ENCODE assay signal across 10 mouse cellular contexts in genomic region chr2:91097015-91097414, GRCm38 (mm10). TPM values are rescaled to one million over a fixed set of nuclear protein-coding genes. Genes with fewer than 3 reads are reported as not detected.
DNase-seq lines count a peak whose midpoint lies in the region; ATAC-seq and TF ChIP-seq lines count a peak whose summit lies in the region.
"Had no signal": no experiment of that assay in that cellular context is flagged by ENCODE, and none has a peak within 500 bp of the region (broad histone marks: within the 10 kb centered on the region; RNA-seq: fewer than 3 reads in every experiment).

No protein-coding gene starts in this region.

- H3K4me2 ChIP-seq in heart, embryonic 14.5 days (ENCODE audit: low read length), result no peak overlapping the region
- peak overlapping the region; percentile 20; the same call in 1 of the 2 replicates for H3K4me2 ChIP-seq in liver, embryonic 14.5 days (ENCODE audit: low read depth)
- H3K4me2 ChIP-seq in stomach, postnatal 0 days (replicated peaks; ENCODE audit: low read depth), result no peak overlapping the region; the same call in 1 of the 2 replicates
- H3K4me2 ChIP-seq: limb, embryonic 13.5 days had no signal

- 0 out of 2 replicates have a peak overlapping the region, but pooled peaks have one; percentile 25 for H3K9ac ChIP-seq in heart, embryonic 14.5 days (ENCODE audit: low read length)
- H3K9ac ChIP-seq in liver, embryonic 14.5 days (replicated peaks), result peak overlapping the region; percentile 0; the same call in 1 of the 2 replicates
- peak overlapping the region; percentile 31; the same call in 1 of the 2 replicates for H3K9ac ChIP-seq in stomach, postnatal 0 days (ENCODE audit: low read length)
- H3K9ac ChIP-seq: limb, embryonic 13.5 days had no signal

- no peak for TF ChIP-seq CTCF in liver, embryonic 14.5 days (IDR thresholded peaks at IDR 0.05; ENCODE audit: low read depth)
- no peak for TF ChIP-seq CTCF in stomach, postnatal 0 days (IDR thresholded peaks at IDR 0.05; ENCODE audit: low read depth)

- H3K36me3 ChIP-seq in heart, embryonic 14.5 days (ENCODE audit: control insufficient read depth, insufficient read depth, low read length), result no peaks in the 10 kb centered on the region
- H3K36me3 ChIP-seq in liver, embryonic 14.5 days (replicated peaks; ENCODE audit: control insufficient read depth, insufficient read depth, low read depth), result no peaks in the 10 kb centered on the region; the same call in 1 of the 2 replicates
- no peaks in the 10 kb centered on the region for H3K36me3 ChIP-seq in stomach, postnatal 0 days (ENCODE audit: control insufficient read depth, insufficient read depth, low read length)
- H3K36me3 ChIP-seq: limb, embryonic 13.5 days had no signal

- no peak overlapping the region for H3K27ac ChIP-seq in heart, embryonic 14.5 days (replicated peaks in 1 of 2; ENCODE audit: control insufficient read depth in 1 of 2, insufficient read depth in 1 of 2, low read depth in 2 of 2, low read length in 2 of 2)
- H3K27ac ChIP-seq in liver, embryonic 14.5 days, result no peak overlapping the region
- no peak overlapping the region for H3K27ac ChIP-seq in stomach, postnatal 0 days (replicated peaks)
- H3K27ac ChIP-seq: hindbrain, postnatal 0 days; limb, embryonic 13.5 days had no signal

- H3K9me3 ChIP-seq in heart, embryonic 14.5 days (ENCODE audit: control insufficient read depth, low read length), result no peaks in the 10 kb centered on the region
- H3K9me3 ChIP-seq in liver, embryonic 14.5 days (ENCODE audit: control insufficient read depth, low read length), result no peaks in the 10 kb centered on the region
- H3K9me3 ChIP-seq in stomach, postnatal 0 days (ENCODE audit: control insufficient read depth, low read length), result no peaks in the 10 kb centered on the region
- H3K9me3 ChIP-seq: limb, embryonic 13.5 days had no signal

- WGBS in heart, embryonic 14.5 days, result 59% methylated on average over 10 of the region's 10 CpGs
- WGBS in liver, embryonic 14.5 days (ENCODE audit: insufficient replicate concordance), result 29% methylated on average over 10 of the region's 10 CpGs
- 83% methylated on average over 10 of the region's 10 CpGs for whole genome bisulfite sequencing in stomach, postnatal 0 days

- ATAC-seq in heart, embryonic 14.5 days (ENCODE audit: insufficient number of reproducible peaks, insufficient read depth, low FRiP score, low read depth), result no peak
- ATAC-seq in liver, embryonic 14.5 days (ENCODE audit: insufficient read depth), result 0 out of 2 replicates have a peak, but pooled peaks have one; percentile 1
- no peak for ATAC-seq in stomach, postnatal 0 days (ENCODE audit: low FRiP score, low TSS enrichment)
- ATAC-seq: hindbrain, postnatal 0 days had no signal

- DNase-seq in heart, postnatal 4 days, result no peak
- DNase-seq in spleen, adult 18-20 months, result peak; percentile 50 to 58
- DNase-seq in spleen, adult 12 weeks (ENCODE audit: low spot score), result no peak
- DNase-seq in liver, embryonic 14.5 days (ENCODE audit: low read depth in 3 of 3, low spot score in 3 of 3), result no peak
- DNase-seq in stomach, postnatal 0 days (ENCODE audit: low spot score), result no peak
- DNase-seq in cerebellum, adult 9-10 months, result no peak
- DNase-seq in right cerebral cortex, postnatal 25 days, result no peak

- TF ChIP-seq EP300 in liver, embryonic 14.5 days (IDR thresholded peaks at IDR 0.05; ENCODE audit: low read depth), result no peak
- no peak for TF ChIP-seq EP300 in stomach, postnatal 0 days (optimal IDR thresholded peaks at IDR 0.05)

- H3K4me3 ChIP-seq in heart, embryonic 14.5 days (ENCODE audit: control insufficient read depth in 1 of 2, insufficient read depth in 1 of 2, low read depth in 1 of 2, low read length in 2 of 2), result no peak overlapping the region
- peak overlapping the region; percentile 3 to 21 for H3K4me3 ChIP-seq in liver, embryonic 14.5 days (ENCODE audit: insufficient read depth in 1 of 2, low read depth in 2 of 2, low read length in 2 of 2)
- H3K4me3 ChIP-seq in stomach, postnatal 0 days (ENCODE audit: low read depth, low read length), result 0 out of 2 replicates have a peak overlapping the region, but pooled peaks have one; percentile 2
- H3K4me3 ChIP-seq: limb, embryonic 13.5 days had no signal

- H3K4me1 ChIP-seq in heart, embryonic 14.5 days (ENCODE audit: control insufficient read depth in 2 of 2, insufficient read depth in 2 of 2, low read length in 2 of 2), result peaks cover 4 to 10% of the 10 kb centered on the region in 2 experiments; a peak in 2 of 4 replicates
- peaks cover 0 to 13% of the 10 kb centered on the region in 2 experiments; a peak in 3 of 4 replicates for H3K4me1 ChIP-seq in liver, embryonic 14.5 days (replicated peaks; ENCODE audit: control insufficient read depth in 2 of 2, insufficient read depth in 2 of 2, low read length in 1 of 2)
- no peaks in the 10 kb centered on the region for H3K4me1 ChIP-seq in stomach, postnatal 0 days (replicated peaks; ENCODE audit: control insufficient read depth, insufficient read depth)
- H3K4me1 ChIP-seq: limb, embryonic 13.5 days had no signal

- no peaks in the 10 kb centered on the region for H3K27me3 ChIP-seq in heart, embryonic 14.5 days (ENCODE audit: control insufficient read depth, insufficient read depth, low read length)
- no peaks in the 10 kb centered on the region for H3K27me3 ChIP-seq in liver, embryonic 14.5 days (ENCODE audit: control insufficient read depth, insufficient read depth, low read length)
- H3K27me3 ChIP-seq in stomach, postnatal 0 days (ENCODE audit: control insufficient read depth, insufficient read depth, low read length), result no peaks in the 10 kb centered on the region
- H3K27me3 ChIP-seq: limb, embryonic 13.5 days had no signal

RNA-seq across cellular contexts. Expression of gene Spi1, which starts 14.8 kb away (rescaled TPM):
- polyA plus RNA-seq in heart, embryonic 14.5 days (2014; fragmentation: Nextera tagmentation; extraction: Ambion mirVana), result 4.8 and 5.1 TPM in 2 replicates
- 1 to 10 TPM; 2.7 to 3.5 TPM for total RNA-seq in heart, postnatal 4 days (2021)
- 13.3 and 20.5 TPM in 2 replicates for polyA plus RNA-seq in liver, embryonic 14.5 days (2012; rRNA removed)
- 12.4 and 15.6 TPM in 2 replicates for polyA plus RNA-seq in liver, embryonic 14.5 days (2014; fragmentation: Nextera tagmentation; extraction: Ambion mirVana)
- polyA plus RNA-seq in stomach, postnatal 0 days (2015; fragmentation: Nextera tagmentation; extraction: Ambion mirVana), result 6.4 and 7.0 TPM in 2 replicates

RNA-seq across cellular contexts. Expression of gene Mybpc3, which starts 20.9 kb away (rescaled TPM):
- polyA plus RNA-seq in heart, embryonic 14.5 days (2014; fragmentation: Nextera tagmentation; extraction: Ambion mirVana), result 789 and 806 TPM in 2 replicates
- total RNA-seq in heart, postnatal 4 days (2021), result 1,000 to 10,000 TPM; 1,781 to 1,857 TPM
- polyA plus RNA-seq in liver, embryonic 14.5 days (2012; rRNA removed), result 0.03 and 0.04 TPM in 2 replicates
- not detected in 2 replicates for polyA plus RNA-seq in liver, embryonic 14.5 days (2014; fragmentation: Nextera tagmentation; extraction: Ambion mirVana)
- polyA plus RNA-seq in stomach, postnatal 0 days (2015; fragmentation: Nextera tagmentation; extraction: Ambion mirVana), result 0.02 and 0.07 TPM in 2 replicates
- polyA plus RNA-seq: limb, embryonic 13.5 days had no signal

RNA-seq across cellular contexts. Expression of gene Slc39a13, which starts 26.8 kb away (rescaled TPM):
- polyA plus RNA-seq in heart, embryonic 14.5 days (2014; fragmentation: Nextera tagmentation; extraction: Ambion mirVana), result 50.6 and 52.0 TPM in 2 replicates
- 10 to 100 TPM; 32.6 to 36.8 TPM for total RNA-seq in heart, postnatal 4 days (2021)
- 11.1 and 11.2 TPM in 2 replicates for polyA plus RNA-seq in liver, embryonic 14.5 days (2012; rRNA removed)
- 8.1 and 8.4 TPM in 2 replicates for polyA plus RNA-seq in liver, embryonic 14.5 days (2014; fragmentation: Nextera tagmentation; extraction: Ambion mirVana)
- polyA plus RNA-seq in stomach, postnatal 0 days (2015; fragmentation: Nextera tagmentation; extraction: Ambion mirVana), result 19.1 and 19.4 TPM in 2 replicates

RNA-seq across cellular contexts. Expression of gene Psmc3, which starts 43.2 kb away (rescaled TPM):
- 275 and 293 TPM in 2 replicates for polyA plus RNA-seq in heart, embryonic 14.5 days (2014; fragmentation: Nextera tagmentation; extraction: Ambion mirVana)
- 100 to 1,000 TPM; 240 to 248 TPM for total RNA-seq in heart, postnatal 4 days (2021)
- polyA plus RNA-seq in liver, embryonic 14.5 days (2012; rRNA removed), result 77.7 and 126 TPM in 2 replicates
- 174 and 186 TPM in 2 replicates for polyA plus RNA-seq in liver, embryonic 14.5 days (2014; fragmentation: Nextera tagmentation; extraction: Ambion mirVana)
- polyA plus RNA-seq in stomach, postnatal 0 days (2015; fragmentation: Nextera tagmentation; extraction: Ambion mirVana), result 203 and 211 TPM in 2 replicates

Comparison
In these comparisons a context has a peak if more than half of its experiments do, and no peak if none do; other contexts are left out.
1. DNase-seq: peak in spleen, adult 18-20 months (2 of 2); none in heart, postnatal 4 days (single experiment), spleen, adult 12 weeks (single experiment), liver, embryonic 14.5 days (0 of 3), stomach, postnatal 0 days (single experiment), cerebellum, adult 9-10 months (single experiment) and right cerebral cortex, postnatal 25 days (single experiment).
2. H3K4me3 ChIP-seq: peak in liver, embryonic 14.5 days (2 of 2) and stomach, postnatal 0 days (single experiment); none in heart, embryonic 14.5 days (0 of 2).
3. RNA of gene Mybpc3, which starts 20.9 kb away (polyA plus RNA-seq): 789 to 806 TPM in heart, embryonic 14.5 days; 0.02 to 0.07 TPM in stomach, postnatal 0 days and 0.03 to 0.04 TPM in liver, embryonic 14.5 days; every median in the first group is over 100 times any median in the second.
4. Peak in every context shown above with its lines, with median percentiles within 50 percentile points of each other: H3K9ac ChIP-seq.